Mouse (Mus musculus) lung, postnatal 14 days (tissue): ENCODE data around the gene Erbb3.
"Not testable (repeated sequence)": the region's sequence is repeated elsewhere in the genome, so short reads cannot be mapped to it uniquely, and the experiment has no call there.

Source experiments
- DNase-seq: peaks from one replicate; pipeline ENCODE4 v3.0.0; 2021

Erbb3 gene

DNA sequence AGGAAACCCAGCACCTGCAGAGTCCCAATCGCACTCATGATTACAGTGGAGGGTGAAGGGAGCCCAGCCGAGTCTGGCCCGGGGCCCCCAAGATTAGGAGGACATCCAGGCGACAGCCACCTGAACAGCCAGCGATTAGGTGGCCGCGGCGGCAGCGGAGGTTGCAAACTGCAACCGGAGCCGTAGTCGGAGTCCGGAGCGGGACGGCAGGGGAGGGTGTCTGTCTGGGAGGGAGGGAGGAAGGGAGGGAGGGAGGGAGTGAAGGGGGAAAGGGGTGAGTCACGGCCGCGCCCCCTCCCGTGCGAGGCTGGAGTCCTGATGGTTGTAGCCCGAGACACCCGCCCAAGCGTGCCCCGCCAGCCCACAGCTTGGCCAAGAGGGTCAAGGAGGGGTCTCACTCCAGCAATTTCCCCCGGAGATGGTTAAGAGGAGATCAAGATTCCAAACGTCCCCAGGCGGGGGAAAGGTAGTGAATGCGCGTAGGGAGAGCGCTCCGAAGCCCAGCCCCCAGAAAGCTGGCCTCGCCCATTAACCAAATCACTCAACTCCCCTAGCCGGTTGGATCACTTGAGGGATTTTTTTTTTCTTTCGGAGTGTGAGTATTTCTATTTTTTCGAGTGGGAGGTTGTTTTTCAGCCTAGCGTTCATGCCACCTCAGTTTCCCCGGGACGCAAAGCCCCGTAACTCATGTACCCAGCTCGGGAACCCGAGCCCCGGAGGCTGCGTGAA is at the start of gene Erbb3:
TSS of gene Erbb3 (minus strand) at position 189 of the 729 bp plus-strand sequence.
- peak; percentile 60 for DNase-seq

DNA sequence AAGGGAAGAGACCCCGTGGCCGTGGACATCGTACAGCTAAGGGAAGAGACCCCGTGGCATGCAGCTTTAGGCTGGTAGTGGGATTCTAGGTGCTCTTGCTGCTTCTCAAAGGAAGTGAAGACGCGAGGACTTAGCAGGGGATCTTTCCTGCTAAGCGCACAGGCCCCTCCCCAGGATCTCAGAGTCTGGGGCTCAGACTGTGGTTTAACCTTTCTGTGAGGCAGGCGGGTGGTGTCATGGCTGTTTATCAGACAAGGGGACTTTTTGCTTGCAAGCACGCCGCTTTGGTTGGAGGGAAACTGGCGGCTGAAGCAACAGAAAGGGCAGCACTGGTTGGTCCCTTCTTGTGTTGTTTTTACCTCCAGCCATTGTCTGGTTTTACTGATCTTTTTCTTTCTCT is 47.6 kb upstream of the Erbb3 start:
- DNase-seq = no peak

- no peak for DNase-seq
Observed at GRCm38 (mm10) chr10:128636561-128636960, 47.1 kb upstream of the Erbb3 start.

GRCm38 (mm10) chr10:128635697-128636096 is 46.2 kb upstream of the Erbb3 start:
- no peak for DNase-seq

DNA sequence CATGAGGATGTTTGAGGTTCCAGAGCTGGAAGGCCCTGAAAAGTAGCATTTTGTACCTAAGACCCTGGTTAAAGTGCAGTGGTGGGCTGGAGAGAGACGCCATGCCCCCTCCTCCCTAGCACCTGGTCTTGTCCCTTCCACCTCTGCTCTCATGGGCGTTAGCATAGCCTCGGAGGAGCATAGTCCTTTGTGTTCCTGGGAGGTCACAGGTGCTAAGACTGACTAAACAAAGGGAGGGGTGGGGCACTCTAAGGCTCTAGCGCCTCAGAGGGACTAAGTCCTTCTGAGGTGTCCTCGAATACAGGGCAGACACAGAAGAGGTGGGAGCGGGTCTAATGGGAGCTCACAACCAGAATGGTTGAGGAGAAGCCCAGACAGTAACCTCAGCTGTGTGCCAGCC is 42.1 kb upstream of the Erbb3 start:
- no peak for DNase-seq

GRCm38 (mm10) chr10:128630306-128630705 is 40.9 kb upstream of the Erbb3 start:
- DNase-seq = not testable (repeated sequence)

- DNase-seq = no peak
Observed at GRCm38 (mm10) chr10:128629746-128630145, 40.3 kb upstream of the Erbb3 start.

GRCm38 (mm10) chr10:128627398-128628317 is 38.2 kb upstream of the Erbb3 start:
- DNase-seq = no peak

DNA sequence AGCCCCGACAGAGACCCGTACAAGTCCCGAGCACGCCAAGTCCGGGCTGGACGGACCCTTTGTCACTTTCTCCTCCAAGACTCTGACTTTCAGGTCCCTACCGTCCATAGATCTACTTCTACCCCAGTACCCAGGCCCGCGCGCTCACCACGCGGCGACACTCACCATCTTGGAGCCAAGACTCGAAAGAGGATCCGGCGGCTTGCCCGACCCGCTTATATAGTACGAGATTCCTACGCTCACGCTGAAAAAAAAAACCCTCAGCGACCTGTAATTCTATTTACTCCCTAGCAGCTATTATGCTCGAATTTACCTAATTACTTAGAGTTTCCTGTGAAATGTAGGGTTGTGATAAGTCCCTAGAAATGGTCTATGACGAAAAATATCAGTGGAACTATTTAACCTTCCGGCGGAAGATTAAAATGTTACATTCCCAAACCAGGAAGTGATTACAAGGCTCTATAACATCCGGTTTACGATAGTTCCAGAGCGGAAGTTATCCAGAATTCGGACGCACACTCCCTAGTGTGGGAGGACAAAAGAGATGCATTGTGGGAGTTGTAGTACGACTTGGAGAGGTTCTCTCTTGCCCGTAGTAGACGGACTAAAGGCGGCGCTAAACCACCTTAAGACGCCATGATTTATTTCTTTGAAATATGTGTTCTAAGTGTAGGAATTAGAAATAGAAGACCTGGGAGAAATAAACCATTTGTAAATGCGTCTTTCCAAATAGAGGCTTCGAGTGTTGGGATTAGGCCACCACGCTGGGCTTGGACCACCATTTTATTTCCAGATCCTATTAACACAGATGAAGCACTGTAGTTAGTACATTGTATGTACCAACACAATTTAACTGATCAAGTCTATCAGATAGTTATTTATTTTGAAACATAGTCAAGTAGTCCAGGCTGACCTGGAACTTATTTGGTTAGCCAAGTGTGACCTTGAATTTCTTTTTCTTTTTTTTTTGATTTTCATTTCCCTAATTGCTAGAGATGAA is 37.2 kb upstream of the Erbb3 start, which contains the start of gene Rps26:
TSS of gene Rps26 (minus strand) at position 437 of the 1,000 bp plus-strand sequence.
- peak; percentile 85 for DNase-seq

- DNase-seq = no peak
Observed at GRCm38 (mm10) chr10:128625287-128625894, 35.9 kb upstream of the Erbb3 start.

DNA sequence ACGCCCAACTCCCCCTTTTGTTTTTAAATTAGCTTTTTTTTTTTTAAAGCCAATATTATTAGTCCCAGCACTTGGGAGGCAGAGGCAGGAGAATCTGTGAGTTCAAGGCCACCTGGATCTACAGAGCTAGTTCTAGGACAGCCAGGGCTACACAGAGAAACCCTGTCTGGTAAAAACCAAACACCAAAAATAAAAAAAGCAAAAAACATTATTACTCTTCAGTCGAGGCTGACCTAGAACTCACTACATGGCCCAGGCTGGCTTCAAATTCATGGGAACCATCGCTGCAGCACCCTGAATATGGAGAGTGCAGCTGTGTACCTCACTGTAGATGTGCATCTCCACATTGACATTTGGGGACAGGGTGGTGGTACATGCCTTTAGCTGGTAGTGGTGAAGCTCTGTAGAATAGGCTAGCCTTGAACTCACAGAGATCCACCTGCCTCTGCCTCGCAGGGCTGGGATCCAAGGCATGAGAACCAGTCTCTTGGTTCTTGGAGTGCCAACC is 33.7 kb upstream of the Erbb3 start:
- DNase-seq = not testable (repeated sequence)

DNA sequence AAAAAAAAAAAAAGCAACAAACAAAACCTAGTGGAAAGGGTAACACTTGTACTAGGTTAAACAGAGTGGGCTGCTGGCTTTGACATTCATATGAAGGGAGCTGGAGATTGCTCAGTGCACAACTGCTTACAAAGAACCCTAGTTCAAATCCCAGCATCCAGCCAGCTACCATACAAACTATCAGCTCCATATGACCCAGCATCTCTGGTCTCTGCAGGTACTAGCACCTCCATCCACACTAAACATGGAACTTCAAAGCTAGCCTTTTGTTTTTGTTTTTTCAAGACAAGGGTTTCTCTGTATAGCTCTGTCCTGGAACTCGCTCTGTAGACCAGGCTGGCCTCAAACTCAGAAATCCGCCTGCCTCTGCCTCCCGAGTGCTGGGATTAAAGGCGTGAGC is 33.2 kb upstream of the Erbb3 start:
- no peak for DNase-seq

- DNase-seq = no peak
Observed at GRCm38 (mm10) chr10:128621986-128622520, 32.6 kb upstream of the Erbb3 start.

DNA sequence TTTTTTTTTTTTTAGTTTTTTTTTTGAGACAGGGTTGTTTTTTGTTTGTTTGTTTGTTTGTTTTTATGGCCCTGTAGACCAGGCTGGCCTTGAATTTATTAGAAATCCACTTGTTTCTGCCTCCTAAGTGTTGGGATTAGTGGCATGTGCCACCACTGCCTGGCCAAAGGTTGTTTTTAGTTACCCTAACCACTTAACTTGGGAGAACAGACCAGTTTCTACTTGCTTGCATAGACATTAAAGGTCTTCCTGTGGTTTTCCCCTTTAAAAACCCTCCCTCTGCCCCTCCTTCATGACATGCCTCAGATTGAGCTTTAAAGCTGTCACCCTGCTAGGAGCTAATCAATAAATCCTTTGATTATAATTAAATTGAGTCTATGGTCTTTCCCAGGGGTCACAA is 30.8 kb upstream of the Erbb3 start:
- DNase-seq = no peak

DNA sequence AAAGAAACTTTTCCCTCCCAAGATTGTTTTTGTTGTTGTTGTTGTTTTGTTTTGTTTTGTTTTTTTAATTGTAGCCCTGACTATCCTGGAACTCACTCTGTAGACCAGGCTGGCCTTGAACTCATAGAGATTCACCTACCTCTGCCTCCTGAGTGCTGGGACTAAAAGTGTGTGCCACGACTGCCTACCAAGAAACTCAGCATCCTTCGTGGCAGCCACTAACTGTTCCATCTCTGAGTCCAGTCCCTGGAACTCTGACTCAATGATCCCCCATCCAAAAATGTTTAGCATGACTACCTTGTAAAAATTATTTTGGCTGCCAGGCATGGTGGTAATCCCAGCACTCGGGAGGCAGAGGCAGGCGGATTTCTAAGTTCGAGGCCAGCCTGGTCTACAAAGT is 29.7 kb upstream of the Erbb3 start:
- not testable (repeated sequence) for DNase-seq

GRCm38 (mm10) chr10:128618570-128618969 is 29.1 kb upstream of the Erbb3 start:
- no peak for DNase-seq

GRCm38 (mm10) chr10:128615798-128616448 is 26.5 kb upstream of the Erbb3 start:
- not testable (repeated sequence) for DNase-seq

- DNase-seq = no peak
Observed at GRCm38 (mm10) chr10:128614934-128615333, 25.5 kb upstream of the Erbb3 start.

GRCm38 (mm10) chr10:128613820-128614219 is 24.4 kb upstream of the Erbb3 start:
- not testable (repeated sequence) for DNase-seq

- DNase-seq = no peak
Observed at GRCm38 (mm10) chr10:128613154-128613440, 23.6 kb upstream of the Erbb3 start.
